Mouse (Mus musculus): ENCODE data around the gene Tmem186.

The Tmem186 gene

DNA sequence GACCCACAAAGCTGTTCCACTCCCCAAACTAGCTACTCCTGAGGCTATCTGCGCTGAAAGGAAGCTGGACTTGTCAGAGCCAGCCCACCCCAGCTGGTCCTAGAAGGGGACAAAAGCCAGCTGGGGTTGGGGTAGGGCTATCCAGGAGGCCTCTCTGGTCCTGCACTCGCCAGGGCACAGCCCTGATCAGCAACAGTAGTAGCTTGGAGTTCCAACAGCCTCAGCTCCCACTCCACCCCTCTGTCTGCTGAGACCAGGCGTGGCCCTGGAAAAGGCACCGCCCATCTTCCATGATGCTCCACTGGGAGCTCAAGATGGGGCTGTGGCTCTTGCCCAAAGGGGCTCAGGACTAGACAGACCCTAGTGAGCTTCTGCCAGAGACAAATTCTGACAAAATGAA, 30.3 kb upstream of the Tmem186 start:
- no peak for DNase-seq (ENCODE audit: extremely low read depth, insufficient read length, low spot score)

GRCm38 (mm10) chr16:8667261-8667660, 29.7 kb upstream of the Tmem186 start:
- no peak for DNase-seq (ENCODE audit: extremely low read depth, insufficient read length, low spot score)

DNA sequence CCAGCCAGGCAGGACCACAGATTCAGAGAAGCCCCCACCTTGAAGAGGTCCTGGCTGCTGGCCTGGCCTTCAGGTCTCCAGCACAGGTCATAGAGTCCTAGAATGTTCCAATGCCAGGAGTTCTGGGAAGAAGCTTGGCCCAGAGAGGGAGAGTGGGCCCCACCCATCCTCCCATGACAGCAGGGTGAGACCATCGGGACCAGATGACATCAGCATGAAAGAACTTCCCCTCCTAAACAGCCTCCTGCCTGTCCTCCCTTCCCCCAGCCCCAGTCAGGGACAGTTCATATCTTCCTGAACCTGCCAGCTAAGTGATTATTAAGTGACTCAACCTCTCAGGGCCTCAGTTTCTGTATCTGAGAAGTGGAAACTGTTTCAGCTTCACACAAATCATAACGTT, 28.9 kb upstream of the Tmem186 start:
- peak; percentile 55 for DNase-seq (ENCODE audit: extremely low read depth, insufficient read length, low spot score)

DNA sequence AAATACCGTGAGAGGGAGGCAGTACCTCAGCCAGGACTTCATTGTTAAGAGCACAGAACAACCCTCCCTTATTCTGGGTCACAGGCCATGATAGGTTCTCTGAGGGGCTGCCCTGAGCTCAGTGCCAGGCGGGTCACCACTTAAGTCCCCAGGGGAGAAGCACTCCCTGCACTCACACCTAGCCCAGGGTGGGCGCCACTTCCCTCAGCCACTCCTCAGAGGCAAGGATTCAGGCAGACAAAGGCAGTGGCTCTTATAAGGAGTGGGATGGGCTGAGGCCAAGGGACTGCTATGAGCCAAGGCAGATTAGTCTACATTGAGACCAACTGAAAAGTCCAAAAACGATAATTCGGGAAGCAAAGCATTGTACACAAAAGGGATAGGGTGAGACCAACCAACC, 27.9 kb upstream of the Tmem186 start:
- DNase-seq (ENCODE audit: extremely low read depth, insufficient read length, low spot score): no peak

- DNase-seq (ENCODE audit: extremely low read depth, insufficient read length, low spot score): no peak
These were observed 26.4 kb upstream of the Tmem186 start for GRCm38 (mm10) chr16:8663606-8664539.

GRCm38 (mm10) chr16:8663022-8663421, 25.5 kb upstream of the Tmem186 start:
- DNase-seq (ENCODE audit: extremely low read depth, insufficient read length, low spot score): no peak

GRCm38 (mm10) chr16:8658764-8659163, 21.3 kb upstream of the Tmem186 start:
- no peak for DNase-seq (ENCODE audit: extremely low read depth, insufficient read length, low spot score)

DNA sequence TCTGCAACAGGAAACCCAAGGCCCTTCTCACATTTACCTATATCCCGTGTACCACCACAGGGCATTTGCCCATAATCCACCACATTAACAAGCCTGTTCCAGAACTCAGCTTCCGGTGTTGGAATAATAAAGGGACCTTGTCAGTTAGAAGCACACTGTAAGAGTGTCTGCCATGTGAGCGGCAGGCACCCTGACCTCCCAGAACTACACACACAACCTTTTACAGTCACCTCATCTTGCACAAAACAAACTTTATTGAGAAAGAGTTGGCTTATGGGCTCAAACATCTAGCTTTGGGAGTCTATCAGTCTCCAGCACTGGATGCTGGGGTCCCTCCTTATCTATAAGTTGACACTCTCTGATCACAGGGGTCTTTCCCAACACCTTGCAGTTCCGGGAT, 20.8 kb upstream of the Tmem186 start:
- DNase-seq (ENCODE audit: extremely low read depth, insufficient read length, low spot score): no peak

GRCm38 (mm10) chr16:8656256-8656655, 18.7 kb upstream of the Tmem186 start:
- DNase-seq (ENCODE audit: extremely low read depth, insufficient read length, low spot score): no peak

GRCm38 (mm10) chr16:8655599-8655998, 18.1 kb upstream of the Tmem186 start:
- DNase-seq (ENCODE audit: extremely low read depth, insufficient read length, low spot score): no peak

- DNase-seq (ENCODE audit: extremely low read depth, insufficient read length, low spot score): no peak
These were observed 17.6 kb upstream of the Tmem186 start for GRCm38 (mm10) chr16:8655108-8655507.

DNA sequence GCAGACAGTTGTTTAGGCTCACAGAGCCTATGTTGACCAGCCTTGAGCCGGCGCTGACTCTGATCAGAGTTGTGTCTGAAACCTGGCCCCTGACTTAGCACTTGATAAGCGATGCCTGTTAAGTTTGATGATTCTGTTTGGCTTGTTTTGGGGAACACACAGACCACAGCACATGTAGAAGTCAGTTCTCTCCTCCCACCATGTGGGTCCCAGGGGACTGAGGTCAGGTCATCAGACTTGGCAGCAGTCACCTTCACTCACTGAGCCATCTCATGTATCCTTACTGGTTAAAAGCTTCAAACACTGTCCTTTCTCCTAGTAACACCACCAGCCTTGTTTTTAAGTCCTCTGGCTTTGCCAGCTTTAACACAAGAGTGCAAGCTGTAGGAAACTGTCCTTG, 12.5 kb upstream of the Tmem186 start:
- DNase-seq (ENCODE audit: extremely low read depth, insufficient read length, low spot score): no peak

DNA sequence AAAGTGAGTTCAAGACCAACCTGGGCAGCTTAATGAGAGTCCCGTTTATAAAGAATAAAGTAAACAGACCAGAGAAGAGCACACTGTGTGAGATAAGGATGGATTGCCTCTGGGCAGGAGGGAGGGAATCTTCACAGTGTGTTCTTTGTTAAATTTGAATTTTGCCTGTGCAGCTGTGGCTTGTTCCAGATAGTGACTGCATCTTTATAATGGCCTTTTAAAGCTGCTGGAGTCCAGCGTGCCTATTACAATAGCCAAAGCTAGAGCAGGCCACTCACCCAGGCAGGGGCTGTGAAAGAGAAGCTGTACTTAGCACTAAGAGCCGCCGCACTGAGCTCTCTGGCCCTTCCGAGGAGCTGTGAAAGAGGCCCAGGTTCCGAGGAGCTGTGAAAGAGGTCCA, 8.0 kb upstream of the Tmem186 start:
- DNase-seq (ENCODE audit: extremely low read depth, insufficient read length, low spot score): no peak

GRCm38 (mm10) chr16:8643855-8644254, 6.3 kb upstream of the Tmem186 start:
- no peak for DNase-seq (ENCODE audit: extremely low read depth, insufficient read length, low spot score)

DNA sequence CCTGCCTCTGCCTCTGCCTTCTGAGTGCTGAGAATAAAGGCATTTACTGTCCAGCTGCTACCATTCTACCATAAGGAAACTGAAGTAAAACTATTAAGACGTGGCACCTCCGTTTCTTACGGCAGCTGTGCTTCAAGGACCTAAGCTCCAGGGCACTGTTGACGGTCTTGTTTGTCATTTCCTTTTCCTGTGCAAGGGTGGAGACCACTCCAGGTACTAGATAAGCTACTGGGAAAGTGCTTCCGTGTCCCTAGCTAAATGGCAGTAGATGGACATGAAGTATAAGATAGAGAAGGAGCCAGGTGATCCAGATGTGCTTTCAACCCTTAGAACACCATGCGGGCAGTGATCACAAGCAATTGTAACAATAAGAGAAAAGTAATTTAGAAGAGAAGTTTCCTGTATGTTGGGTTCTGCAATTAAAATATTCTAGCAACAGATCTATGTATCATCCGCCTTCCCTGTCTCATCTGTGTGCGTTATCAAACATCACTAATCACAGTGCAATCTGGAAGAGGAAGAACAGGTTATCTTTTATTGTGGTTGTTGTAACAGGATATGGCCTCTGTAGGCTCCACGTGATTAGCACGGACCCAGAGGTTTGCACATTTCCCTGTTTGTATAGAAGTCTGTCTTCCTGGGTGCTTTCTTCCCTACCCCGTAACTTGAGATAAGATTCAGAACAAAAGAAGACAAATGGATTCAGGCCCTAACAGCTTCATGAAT, 2.1 kb upstream of the Tmem186 start:
- DNase-seq (ENCODE audit: extremely low read depth, insufficient read length, low spot score): no peak

GRCm38 (mm10) chr16:8638131-8638530, 619 bp upstream of the Tmem186 start:
- DNase-seq (ENCODE audit: extremely low read depth, insufficient read length, low spot score): no peak

GRCm38 (mm10) chr16:8636867-8637216, 670 bp downstream of the Tmem186 start:
- no peak for DNase-seq (ENCODE audit: extremely low read depth, insufficient read length, low spot score)

- DNase-seq (ENCODE audit: extremely low read depth, insufficient read length, low spot score): no peak
These were observed 6.1 kb downstream of the Tmem186 start for GRCm38 (mm10) chr16:8631428-8631827.

DNA sequence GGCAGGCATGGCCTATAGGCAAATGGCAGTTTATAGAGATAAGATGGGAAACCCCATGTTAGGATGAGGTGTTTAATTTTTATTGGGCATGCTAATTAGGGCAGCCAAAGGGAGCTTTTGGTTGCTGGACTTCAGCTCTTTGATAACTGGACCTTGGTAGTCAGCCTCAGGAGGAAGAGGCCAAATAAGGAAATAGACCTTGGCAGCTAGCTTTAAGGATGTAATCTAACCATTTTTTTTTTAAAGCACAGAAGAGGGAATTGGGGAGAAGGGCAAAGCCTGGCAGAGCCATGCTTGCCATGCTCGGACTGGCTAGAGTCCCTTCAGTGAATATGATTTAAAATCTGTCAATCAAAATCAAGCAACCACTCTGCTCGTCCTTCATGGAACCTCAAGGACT, 7.1 kb downstream of the Tmem186 start:
- DNase-seq (ENCODE audit: extremely low read depth, insufficient read length, low spot score): no peak

GRCm38 (mm10) chr16:8620315-8621115, 17.0 kb downstream of the Tmem186 start:
- DNase-seq (ENCODE audit: extremely low read depth, insufficient read length, low spot score): no peak

DNA sequence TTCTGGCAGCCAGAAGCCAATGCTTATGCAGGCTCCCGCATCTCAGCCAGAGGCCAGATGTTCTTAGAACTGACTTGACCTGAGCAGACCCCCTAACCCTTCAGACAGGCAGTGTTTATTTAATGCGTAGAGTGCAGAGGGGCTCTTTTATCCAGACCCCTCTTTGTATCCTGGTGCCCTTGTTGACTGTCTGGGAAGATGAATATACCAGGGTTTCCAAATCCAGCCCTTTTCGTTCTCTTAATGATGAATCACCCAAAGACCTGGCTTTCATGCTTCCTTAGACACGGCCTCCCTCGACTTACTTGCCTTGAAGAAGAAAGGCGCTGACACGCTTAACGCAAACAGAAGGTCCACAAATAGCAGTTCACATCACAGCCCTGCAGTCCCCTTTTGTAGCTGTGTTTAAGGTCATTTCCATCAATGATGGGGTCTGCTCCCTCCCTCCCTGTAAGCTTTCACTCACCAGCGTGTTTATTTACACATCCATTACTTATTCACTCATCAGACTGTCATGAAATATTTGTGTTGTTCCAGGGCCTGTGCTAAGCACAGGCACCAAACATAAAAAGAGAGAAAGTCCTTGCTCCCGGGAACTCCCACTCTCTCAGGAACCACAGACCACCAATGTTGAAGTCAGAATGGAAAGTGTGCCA, 17.7 kb downstream of the Tmem186 start:
- DNase-seq (ENCODE audit: extremely low read depth, insufficient read length, low spot score): no peak

Data from 3134 (cell line).